Mouse (Mus musculus) embryonic facial prominence, embryonic 10.5 days (tissue): Measurements from ENCODE around the gene Gse1. TPM values are rescaled to one million over a fixed set of nuclear protein-coding genes. Genes with fewer than 3 reads are reported as not detected.

ENCODE experiments used
- DNase-seq: peaks from one replicate; pipeline ENCODE4 v3.0.0-alpha.2; 2017; ENCODE audit warnings: low spot score
- H3K27ac ChIP-seq: fragments of 300-500 bp; sonication (generic); replicated peaks from 2 replicates; pipeline ENCODE4 v1.5.1; 2016; ENCODE audit warnings: mild to moderate bottlenecking
- H3K27me3 ChIP-seq: fragments of 300-500 bp; sonication (generic); replicated peaks from 2 replicates; pipeline ENCODE4 v1.6.1; 2016; ENCODE audit warnings: low read depth, mild to moderate bottlenecking; ENCODE audit not compliant: poor library complexity, severe bottlenecking
- H3K36me3 ChIP-seq: fragments of 300-500 bp; sonication (generic); replicated peaks from 2 replicates; pipeline ENCODE4 v1.6.1; 2016; ENCODE audit warnings: mild to moderate bottlenecking, moderate library complexity
- H3K4me1 ChIP-seq: fragments of 300-500 bp; sonication (generic); 2 replicates; pipeline ENCODE4 v1.6.1; 2016
- H3K4me3 ChIP-seq: fragments of 300-500 bp; sonication (generic); 2 replicates; pipeline ENCODE4 v1.5.1; 2016; ENCODE audit warnings: mild to moderate bottlenecking, moderate library complexity
- H3K9me3 ChIP-seq: fragments of 300-500 bp; sonication (generic); 2 replicates; pipeline ENCODE4 v1.6.1; 2016; ENCODE audit warnings: mild to moderate bottlenecking
- WGBS: fragments of 180-500 bp; shearing (Covaris S2); methylation state at CpG from one replicate; pipeline ENCODE4 v1.1.7; 2016; 5-methylcytosine and 5-hydroxymethylcytosine counted together
- polyA plus RNA-seq: library from polyadenylated mRNA; unstranded; fragments of >200 nt; fragmentation: Nextera tagmentation; extraction: Ambion mirVana; gene quantifications from 2 replicates; pipeline ENCODE4 v1.2.1, GENCODE M21; 2016

The Gse1 gene
- polyA plus RNA-seq, 1 experiment from 2014 or later, result 10.2 TPM

DNA sequence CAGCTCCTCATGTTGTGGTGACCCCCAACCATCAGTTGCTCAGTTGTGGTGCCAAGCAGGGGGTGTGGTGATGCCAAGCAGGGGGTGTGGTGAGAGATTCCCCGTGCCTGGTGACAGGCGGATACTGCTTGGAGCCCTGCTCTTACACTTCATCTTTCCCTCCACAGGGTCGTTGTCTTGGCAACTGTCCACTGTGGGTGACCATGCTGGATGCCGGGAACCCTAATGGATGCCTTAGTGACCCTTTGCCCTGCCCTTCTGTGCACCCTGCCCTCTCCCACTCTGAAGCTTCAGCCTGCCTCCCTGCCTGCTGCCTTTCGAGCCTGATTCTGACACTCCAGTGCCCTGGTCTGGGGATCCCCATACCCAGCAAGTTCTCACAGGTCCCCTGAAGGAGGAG lies 109.4 kb downstream of the Gse1 start:
- no peak overlapping the region for H3K4me3 ChIP-seq
- H3K36me3 ChIP-seq, result peaks cover 8% of the 10 kb centered on the region; the same call in 1 of the 2 replicates
- 63% methylated on average over 5 of the region's 5 CpGs for WGBS
- peaks cover 95% of the 10 kb centered on the region for H3K4me1 ChIP-seq
- H3K27me3 ChIP-seq, result peaks cover 21% of the 10 kb centered on the region; the same call in 1 of the 2 replicates
- peak overlapping the region; percentile 86 for H3K27ac ChIP-seq
- no peak for DNase-seq
- H3K9me3 ChIP-seq, result no peaks in the 10 kb centered on the region

DNA sequence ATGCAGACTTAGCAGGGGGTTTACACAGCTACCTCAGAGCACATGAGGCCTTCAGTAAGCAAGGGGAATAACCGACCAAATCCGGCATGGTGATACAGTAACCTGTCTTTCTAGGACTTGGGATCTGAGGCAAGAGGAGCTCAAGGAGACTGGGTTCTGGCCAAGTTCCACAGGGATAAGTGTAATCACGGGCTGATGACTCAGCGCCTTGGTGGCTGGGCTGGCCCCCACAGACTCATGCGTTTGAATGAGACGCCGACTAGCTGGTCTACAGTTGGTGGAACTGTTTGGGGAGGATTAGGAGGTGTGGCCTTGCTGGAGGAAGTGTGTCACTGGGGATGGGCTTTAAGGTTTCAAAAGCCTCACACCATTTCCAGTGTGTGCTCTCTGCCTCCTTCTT lies 110.4 kb downstream of the Gse1 start:
- WGBS, result 93% methylated on average over 7 of the region's 7 CpGs
- H3K27me3 ChIP-seq, result peaks cover 29% of the 10 kb centered on the region; the same call in 1 of the 2 replicates
- H3K27ac ChIP-seq, result no peak overlapping the region
- no peak overlapping the region for H3K4me3 ChIP-seq
- H3K4me1 ChIP-seq, result peaks cover 96% of the 10 kb centered on the region
- DNase-seq, result no peak
- H3K9me3 ChIP-seq, result no peaks in the 10 kb centered on the region
- H3K36me3 ChIP-seq, result peaks cover 8% of the 10 kb centered on the region; the same call in 1 of the 2 replicates

DNA sequence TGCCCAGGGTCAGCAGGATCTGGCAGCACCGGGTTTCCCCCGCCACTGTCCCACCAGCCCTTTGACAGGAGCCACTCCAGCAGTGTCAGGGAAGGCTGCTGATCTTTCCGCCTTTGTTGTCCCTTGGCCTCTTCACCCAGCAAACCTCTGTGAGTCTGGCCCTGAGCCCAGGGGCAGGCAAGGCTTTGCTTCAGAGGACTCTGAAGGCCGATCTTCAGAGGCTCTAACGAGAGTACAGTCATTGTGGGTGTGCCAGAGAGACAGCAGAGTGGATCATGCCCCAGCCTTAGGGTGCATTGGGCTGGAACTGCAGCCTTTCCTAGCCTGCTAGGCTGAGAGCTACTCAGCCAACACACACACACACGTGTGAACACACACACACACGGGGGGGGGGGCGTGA lies 111.5 kb downstream of the Gse1 start:
- Histone ChIP-seq H3K27me3 (peaks cover 35% of the 10 kb centered on the region; the same call in 1 of the 2 replicates), H3K4me3 (no peak overlapping the region), H3K9me3 (no peaks in the 10 kb centered on the region), H3K27ac (peak overlapping the region; percentile 67), H3K4me1 (peaks cover 97% of the 10 kb centered on the region), H3K36me3 (peaks cover 8% of the 10 kb centered on the region; the same call in 1 of the 2 replicates)
- no peak for DNase-seq
- 63% methylated on average over 8 of the region's 8 CpGs for WGBS

DNA sequence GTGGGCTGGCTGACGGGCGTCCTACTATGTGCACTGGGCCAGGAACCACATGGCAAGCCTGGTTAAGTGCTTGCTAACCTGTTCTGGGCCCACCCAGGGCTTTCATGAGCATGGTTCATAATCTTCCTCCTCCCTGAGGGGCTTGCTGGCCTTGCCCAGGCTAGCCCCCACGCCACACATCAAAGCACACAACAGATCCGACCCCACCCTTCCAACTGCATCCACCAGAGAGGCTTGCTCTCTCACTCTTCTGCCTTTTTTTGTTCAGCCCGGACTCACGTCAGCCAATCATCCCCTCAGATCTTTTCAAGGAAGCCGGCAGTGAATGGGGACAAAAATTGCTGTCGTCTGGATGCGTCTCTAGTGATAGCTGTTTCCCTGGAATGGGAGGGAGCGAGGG lies 112.9 kb downstream of the Gse1 start:
- Histone ChIP-seq H3K27me3 (peaks cover 35% of the 10 kb centered on the region; the same call in 1 of the 2 replicates), H3K9me3 (no peaks in the 10 kb centered on the region), H3K27ac (peak overlapping the region; percentile 59), H3K4me3 (no peak overlapping the region), H3K4me1 (peaks cover 97% of the 10 kb centered on the region), H3K36me3 (peaks cover 8% of the 10 kb centered on the region; the same call in 1 of the 2 replicates)
- DNase-seq, result no peak
- 69% methylated on average over 10 of the region's 10 CpGs for WGBS

DNA sequence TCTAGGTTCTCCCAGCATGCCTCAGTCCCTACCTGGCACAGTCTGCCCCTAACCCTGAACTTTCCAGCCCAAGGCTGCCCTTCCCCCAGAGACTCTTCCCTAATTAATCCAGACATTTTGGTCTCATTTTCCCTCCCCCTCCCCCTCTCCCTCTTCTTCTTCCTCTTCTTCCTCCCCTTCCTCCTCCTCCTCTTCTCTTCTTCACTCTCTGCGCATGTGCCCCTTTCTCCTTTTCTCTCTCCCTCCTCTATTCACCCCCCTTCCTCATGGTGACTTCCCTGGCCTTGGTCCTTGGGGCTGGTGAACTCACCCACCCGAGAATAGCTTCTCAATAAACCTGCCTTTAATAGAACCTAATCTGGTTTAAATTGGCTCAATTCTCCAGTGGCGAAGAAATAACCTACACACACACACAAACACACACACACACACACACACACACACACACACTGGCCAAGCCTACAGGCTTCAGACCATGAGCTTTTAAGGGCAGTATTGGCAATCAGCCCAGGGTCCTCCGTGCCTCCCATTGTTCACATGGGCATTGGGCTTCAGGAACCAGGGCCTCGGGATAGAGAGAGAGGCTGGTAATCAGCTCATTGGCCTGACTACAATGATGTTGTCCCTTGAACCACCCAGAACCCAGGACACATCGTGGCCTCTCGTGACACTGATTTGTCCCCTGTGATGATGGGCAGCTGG lies 114.7 kb downstream of the Gse1 start:
- peak overlapping the region; percentile 65 for H3K27ac ChIP-seq
- H3K9me3 ChIP-seq, result no peaks in the 10 kb centered on the region
- peaks cover 37% of the 10 kb centered on the region for H3K27me3 ChIP-seq
- H3K4me1 ChIP-seq, result peaks cover 97% of the 10 kb centered on the region
- DNase-seq, result no peak
- whole genome bisulfite sequencing, result 76% methylated on average over 7 of the region's 7 CpGs
- H3K4me3 ChIP-seq, result no peak overlapping the region
- H3K36me3 ChIP-seq, result peaks cover 8% of the 10 kb centered on the region; the same call in 1 of the 2 replicates

DNA sequence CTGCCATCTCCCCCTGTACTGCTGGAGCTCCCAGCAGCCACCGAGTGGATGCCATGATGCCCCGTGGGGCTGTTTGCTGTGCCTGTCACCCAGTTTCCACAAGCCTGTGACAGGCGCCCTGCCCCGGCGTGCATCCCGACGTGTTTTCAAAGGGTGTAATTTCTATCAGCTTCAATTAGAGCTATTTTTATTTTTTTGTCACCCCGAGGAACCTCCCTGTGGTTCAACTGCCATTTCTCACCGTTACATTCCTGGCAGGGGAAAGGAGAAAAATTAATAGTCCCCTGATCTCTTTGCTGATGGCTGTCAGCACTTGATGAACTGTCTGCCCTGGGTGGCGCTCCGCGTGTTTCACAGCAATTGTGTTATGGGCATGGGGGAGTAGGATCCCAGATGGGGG lies 115.3 kb downstream of the Gse1 start:
- WGBS, result 84% methylated on average over 12 of the region's 12 CpGs
- Histone ChIP-seq H3K9me3 (no peaks in the 10 kb centered on the region), H3K4me3 (no peak overlapping the region), H3K4me1 (peaks cover 97% of the 10 kb centered on the region), H3K27me3 (peaks cover 42% of the 10 kb centered on the region), H3K27ac (peak overlapping the region; percentile 65; the same call in 1 of the 2 replicates), H3K36me3 (peaks cover 5% of the 10 kb centered on the region; the same call in 1 of the 2 replicates)
- no peak for DNase-seq

DNA sequence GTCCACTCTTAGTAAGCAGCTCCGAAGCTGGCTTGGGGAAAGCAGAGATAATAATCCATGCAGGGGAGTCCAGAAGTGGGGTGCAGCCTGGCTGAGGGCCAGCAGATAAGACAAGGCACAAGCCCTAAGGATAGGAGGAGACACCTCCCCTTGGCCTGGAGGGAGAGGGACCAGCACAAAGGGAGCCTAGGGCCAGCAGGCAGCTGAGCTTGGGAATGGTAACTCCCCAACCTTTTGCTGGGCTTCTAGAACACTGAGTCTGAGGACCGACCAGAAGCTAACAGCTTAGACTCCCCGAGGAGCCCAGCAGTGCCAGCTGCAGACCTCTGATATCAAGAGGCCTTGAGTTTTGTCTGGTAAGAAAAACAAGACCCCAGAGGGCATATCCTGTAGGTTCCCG lies 115.9 kb downstream of the Gse1 start:
- Histone ChIP-seq H3K4me1 (peaks cover 99% of the 10 kb centered on the region), H3K27ac (peak overlapping the region; percentile 49), H3K36me3 (no peaks in the 10 kb centered on the region), H3K9me3 (no peaks in the 10 kb centered on the region), H3K27me3 (peaks cover 42% of the 10 kb centered on the region), H3K4me3 (no peak overlapping the region)
- whole genome bisulfite sequencing, result 27% methylated on average over 4 of the region's 4 CpGs
- DNase-seq, result no peak

DNA sequence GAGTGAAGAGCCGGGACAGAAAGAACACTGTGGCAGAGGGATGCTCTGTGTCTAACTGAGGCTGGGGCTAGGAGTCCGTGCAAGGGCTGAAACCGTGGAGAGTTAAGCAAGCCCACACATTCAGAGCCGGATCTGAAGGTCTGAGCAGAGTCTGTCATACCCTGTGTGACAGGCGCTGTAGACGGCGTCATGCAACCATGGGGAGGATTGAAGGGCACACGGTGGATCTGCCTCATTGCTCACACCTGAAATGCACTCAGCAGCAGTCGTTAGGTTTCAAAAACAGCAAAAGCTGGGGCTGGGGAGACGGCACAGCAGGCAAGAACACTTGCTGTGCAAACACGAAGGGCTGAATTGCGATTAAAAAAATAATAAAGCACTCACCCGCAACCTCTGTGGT lies 116.3 kb downstream of the Gse1 start:
- H3K4me1 ChIP-seq, result peaks cover 99% of the 10 kb centered on the region
- H3K27me3 ChIP-seq, result peaks cover 38% of the 10 kb centered on the region
- H3K4me3 ChIP-seq, result no peak overlapping the region
- H3K36me3 ChIP-seq, result no peaks in the 10 kb centered on the region
- H3K9me3 ChIP-seq, result no peaks in the 10 kb centered on the region
- peak overlapping the region; percentile 49 for H3K27ac ChIP-seq
- DNase-seq, result no peak
- 36% methylated on average over 13 of the region's 13 CpGs for WGBS

DNA sequence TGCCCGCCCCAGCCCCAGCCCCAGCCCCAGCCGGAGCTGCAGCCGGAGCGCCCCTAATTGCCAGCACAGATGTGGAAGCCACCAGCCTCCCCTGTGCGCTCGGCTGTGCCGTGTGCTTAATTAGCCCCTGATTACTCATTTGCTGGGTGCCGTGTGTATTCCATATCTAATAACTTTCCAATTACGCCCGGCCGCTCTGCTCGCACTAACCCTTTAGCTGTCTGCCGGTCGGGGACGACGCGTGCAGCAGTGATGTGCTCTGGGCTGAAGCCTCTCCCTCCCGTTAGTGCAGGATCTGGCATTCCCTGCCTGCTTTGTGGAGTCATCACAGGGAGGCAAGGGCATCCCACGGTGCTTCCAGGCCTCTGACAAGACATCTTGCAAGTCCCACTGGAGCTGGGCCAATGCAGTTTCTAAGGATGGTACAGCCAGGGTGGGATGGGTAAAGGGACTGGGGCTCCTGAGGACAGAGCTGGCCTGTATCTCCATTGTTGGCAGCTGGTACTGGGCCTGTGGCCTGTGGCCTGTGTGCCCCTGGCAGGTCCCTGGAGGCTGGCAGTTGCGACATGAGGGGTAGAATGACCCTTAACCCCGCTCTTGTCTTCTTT lies 119.6 kb downstream of the Gse1 start:
- no peaks in the 10 kb centered on the region for H3K36me3 ChIP-seq
- DNase-seq, result no peak
- H3K27ac ChIP-seq, result peak overlapping the region; percentile 52
- WGBS, result 66% methylated on average over 21 of the region's 21 CpGs
- H3K9me3 ChIP-seq, result no peaks in the 10 kb centered on the region
- H3K27me3 ChIP-seq, result peaks cover 41% of the 10 kb centered on the region
- no peak overlapping the region for H3K4me3 ChIP-seq
- peaks cover 93% of the 10 kb centered on the region for H3K4me1 ChIP-seq

DNA sequence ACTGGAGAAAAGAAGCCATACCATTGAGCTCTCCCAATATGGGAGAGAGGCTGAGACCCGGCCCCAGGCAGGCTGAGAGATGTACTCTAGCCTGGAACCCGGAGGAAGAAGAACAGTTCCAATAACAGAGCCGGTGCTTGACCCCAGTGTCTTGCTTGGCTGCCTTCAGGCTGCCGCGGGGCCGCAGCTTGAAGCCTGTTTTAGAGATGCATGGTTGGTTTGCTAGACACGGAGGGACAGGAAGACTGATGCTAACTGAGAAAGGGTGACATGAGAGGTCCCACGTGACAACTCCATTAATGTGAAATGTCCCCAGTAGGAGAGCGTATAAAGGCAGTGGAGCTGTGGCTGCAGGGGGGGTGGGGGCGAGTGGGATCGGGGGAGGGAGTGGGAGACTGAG lies 120.7 kb downstream of the Gse1 start:
- Histone ChIP-seq H3K27ac (peak overlapping the region; percentile 52; the same call in 1 of the 2 replicates), H3K9me3 (no peaks in the 10 kb centered on the region), H3K27me3 (peaks cover 33% of the 10 kb centered on the region), H3K4me3 (no peak overlapping the region), H3K36me3 (no peaks in the 10 kb centered on the region), H3K4me1 (peaks cover 93% of the 10 kb centered on the region)
- 35% methylated on average over 11 of the region's 11 CpGs for WGBS
- no peak for DNase-seq

DNA sequence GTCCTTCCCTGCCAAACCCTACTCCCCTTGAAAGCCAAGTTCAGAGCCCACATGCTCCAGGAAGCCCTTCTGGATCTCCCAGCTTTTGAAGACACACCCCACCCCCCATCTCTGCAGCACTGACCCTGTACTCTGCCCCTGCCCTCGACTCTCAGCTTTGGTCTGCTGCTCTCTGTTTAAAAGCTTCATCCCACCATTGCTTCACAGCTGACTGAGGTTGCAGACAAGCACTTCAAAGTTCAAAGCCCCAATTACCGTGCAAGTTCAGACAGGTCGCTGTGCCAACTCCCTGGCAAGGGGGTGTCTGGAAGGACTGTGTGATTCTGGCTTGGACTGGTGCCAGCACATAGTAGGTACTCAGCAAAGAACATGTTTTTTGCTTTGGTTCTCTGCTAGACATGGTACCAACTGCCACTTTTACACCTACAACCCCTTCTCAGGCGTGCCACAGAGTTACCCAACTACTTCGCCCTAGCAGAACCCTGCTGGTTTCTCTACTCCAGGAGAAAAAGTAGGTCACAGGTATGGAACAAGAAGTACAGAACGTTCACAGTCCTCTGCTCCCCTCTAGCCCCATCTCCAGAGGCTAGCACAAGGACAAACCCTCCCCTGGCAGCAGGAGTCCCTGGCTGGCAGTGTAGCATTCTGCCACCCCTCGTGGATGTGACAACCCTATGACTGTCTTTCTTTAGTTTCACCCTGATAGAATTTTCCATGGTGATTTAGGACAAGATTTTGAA lies 123.2 kb downstream of the Gse1 start:
- no peak overlapping the region for H3K4me3 ChIP-seq
- H3K27me3 ChIP-seq, result peaks cover 37% of the 10 kb centered on the region
- no peak overlapping the region for H3K27ac ChIP-seq
- no peaks in the 10 kb centered on the region for H3K36me3 ChIP-seq
- no peak for DNase-seq
- 70% methylated on average over 7 of the region's 7 CpGs for WGBS
- H3K4me1 ChIP-seq, result peaks cover 92% of the 10 kb centered on the region
- H3K9me3 ChIP-seq, result no peaks in the 10 kb centered on the region

DNA sequence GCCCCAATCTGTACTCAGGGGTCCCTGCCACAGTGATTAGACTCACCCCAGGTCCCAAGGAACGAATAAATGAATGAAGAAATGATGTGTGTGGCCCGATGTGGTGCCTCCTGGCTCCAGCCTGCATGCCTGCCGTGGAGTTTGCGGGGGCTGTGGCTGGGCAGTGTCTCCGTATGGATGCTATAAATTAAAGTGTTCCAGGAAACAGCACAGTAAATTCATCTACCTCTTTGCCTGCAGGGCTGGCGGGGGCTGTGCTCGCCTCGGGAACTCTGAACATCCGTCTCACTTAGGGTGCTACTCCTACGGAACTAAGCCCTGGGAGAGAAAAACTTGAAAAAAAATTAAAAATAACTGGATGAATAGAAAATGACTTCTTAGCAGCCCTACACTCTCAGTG lies 123.8 kb downstream of the Gse1 start:
- Histone ChIP-seq H3K4me1 (peaks cover 92% of the 10 kb centered on the region), H3K27ac (no peak overlapping the region), H3K27me3 (peaks cover 37% of the 10 kb centered on the region), H3K4me3 (no peak overlapping the region), H3K36me3 (no peaks in the 10 kb centered on the region), H3K9me3 (no peaks in the 10 kb centered on the region)
- no peak for DNase-seq
- WGBS, result 68% methylated on average over 10 of the region's 10 CpGs
